Mouse (Mus musculus): ENCODE measurements around the gene Pmp22.
A peak's percentile ranks its signal among the peaks of the same experiment; 100 is the strongest.

Pmp22 gene

GRCm38 (mm10) chr11:63127513-63127912, 1.3 kb upstream of the Pmp22 start:
- no peak for DNase-seq (ENCODE audit: low read depth, low spot score)

- no peak for DNase-seq (ENCODE audit: low read depth, low spot score)
Measured at GRCm38 (mm10) chr11:63129375-63129774, 593 bp downstream of the Pmp22 start.

- no peak for DNase-seq (ENCODE audit: low read depth, low spot score)
Measured at GRCm38 (mm10) chr11:63129840-63130239, 1.1 kb downstream of the Pmp22 start.

GRCm38 (mm10) chr11:63130497-63130896, 1.7 kb downstream of the Pmp22 start:
- DNase-seq (ENCODE audit: low read depth, low spot score) = no peak

GRCm38 (mm10) chr11:63131001-63131692, 2.4 kb downstream of the Pmp22 start:
- DNase-seq (ENCODE audit: low read depth, low spot score) = no peak

GRCm38 (mm10) chr11:63131693-63132040, 2.9 kb downstream of the Pmp22 start:
- no peak for DNase-seq (ENCODE audit: low read depth, low spot score)

- no peak for DNase-seq (ENCODE audit: low read depth, low spot score)
Measured at GRCm38 (mm10) chr11:63132151-63132500, 3.3 kb downstream of the Pmp22 start.

GRCm38 (mm10) chr11:63132501-63133435, 4.0 kb downstream of the Pmp22 start:
- DNase-seq (ENCODE audit: low read depth, low spot score) = no peak

GRCm38 (mm10) chr11:63134021-63134420, 5.2 kb downstream of the Pmp22 start:
- DNase-seq (ENCODE audit: low read depth, low spot score) = no peak

GRCm38 (mm10) chr11:63134742-63135482, 6.1 kb downstream of the Pmp22 start:
- no peak for DNase-seq (ENCODE audit: low read depth, low spot score)

GRCm38 (mm10) chr11:63135622-63136021, 6.8 kb downstream of the Pmp22 start:
- peak; percentile 62 for DNase-seq (ENCODE audit: low read depth, low spot score)

- no peak for DNase-seq (ENCODE audit: low read depth, low spot score)
Measured at GRCm38 (mm10) chr11:63136205-63136604, 7.4 kb downstream of the Pmp22 start.

GRCm38 (mm10) chr11:63136836-63137416, 8.1 kb downstream of the Pmp22 start:
- DNase-seq (ENCODE audit: low read depth, low spot score) = no peak

GRCm38 (mm10) chr11:63138739-63139138, 10.0 kb downstream of the Pmp22 start:
- DNase-seq (ENCODE audit: low read depth, low spot score) = no peak

GRCm38 (mm10) chr11:63142311-63142710, 13.5 kb downstream of the Pmp22 start:
- DNase-seq (ENCODE audit: low read depth, low spot score) = no peak

GRCm38 (mm10) chr11:63142816-63143215, 14.0 kb downstream of the Pmp22 start:
- DNase-seq (ENCODE audit: low read depth, low spot score) = no peak

GRCm38 (mm10) chr11:63143486-63143885, 14.7 kb downstream of the Pmp22 start:
- no peak for DNase-seq (ENCODE audit: low read depth, low spot score)

GRCm38 (mm10) chr11:63146601-63147000, 17.8 kb downstream of the Pmp22 start:
- DNase-seq (ENCODE audit: low read depth, low spot score) = no peak

GRCm38 (mm10) chr11:63148276-63148675, 19.5 kb downstream of the Pmp22 start:
- no peak for DNase-seq (ENCODE audit: low read depth, low spot score)

- no peak for DNase-seq (ENCODE audit: low read depth, low spot score)
Measured at GRCm38 (mm10) chr11:63151857-63152256, 23.1 kb downstream of the Pmp22 start.

GRCm38 (mm10) chr11:63157117-63157516, 28.3 kb downstream of the Pmp22 start:
- no peak for DNase-seq (ENCODE audit: low read depth, low spot score)

GRCm38 (mm10) chr11:63160926-63161325, 32.1 kb downstream of the Pmp22 start:
- no peak for DNase-seq (ENCODE audit: low read depth, low spot score)

Data from A20 (cell line).